Mouse (Mus musculus) myocyte (in vitro differentiated cells): ENCODE measurements around the gene Nr1d1.

Source experiments
- E2F4 ChIP-seq: IDR thresholded peaks from one replicate; pipeline ENCODE4 v1.6.1; 2011; ENCODE audit warnings: mild to moderate bottlenecking, control low read depth, moderate library complexity; ENCODE audit not compliant: insufficient read depth
- MAX ChIP-seq: IDR thresholded peaks from one replicate; pipeline ENCODE4 v1.6.1; 2011; ENCODE audit warnings: low read depth, mild to moderate bottlenecking, control low read depth
- MYOD1 ChIP-seq, 3 experiments: IDR thresholded peaks; one replicate each; pipeline ENCODE4 v1.6.1; 2011; ENCODE audit warnings: control low read depth in 2 of 3, low read depth in 2 of 3, mild to moderate bottlenecking in 2 of 3, moderate library complexity in 1 of 3; ENCODE audit not compliant: insufficient read length in 2 of 3, control insufficient read depth in 1 of 3
- MYOG ChIP-seq, 3 experiments: IDR thresholded peaks; one replicate each; pipeline ENCODE4 v1.6.1; 2011; ENCODE audit warnings: control low read depth in 2 of 3, low read depth in 2 of 3, mild to moderate bottlenecking in 2 of 3; ENCODE audit not compliant: insufficient read length in 2 of 3, control insufficient read depth in 1 of 3, insufficient read depth in 1 of 3
- POLR2A ChIP-seq: IDR thresholded peaks from one replicate; pipeline ENCODE4 v1.6.1; 2011; ENCODE audit warnings: low read depth, mild to moderate bottlenecking, control low read depth, moderate library complexity; ENCODE audit not compliant: insufficient read length
- POLR2AphosphoS2 ChIP-seq: IDR thresholded peaks from one replicate; pipeline ENCODE4 v1.6.1; 2011; ENCODE audit warnings: low read depth, control low read depth; ENCODE audit not compliant: insufficient read length
- USF1 ChIP-seq: IDR thresholded peaks from one replicate; pipeline ENCODE4 v1.6.1; 2011; ENCODE audit warnings: low read depth, mild to moderate bottlenecking, control low read depth, moderate library complexity

GRCm38 (mm10) chr11:98820968-98821367, 45.8 kb upstream of the Nr1d1 start:
- TF ChIP-seq E2F4 (no peak), MYOG (IDR thresholded peaks at IDR 0.05; ENCODE audit: control insufficient read depth in 1 of 3, insufficient read depth in 1 of 3, insufficient read length in 2 of 3, low read depth in 2 of 3) (no peak), USF1 (no peak), MAX (no peak), POLR2AphosphoS2 (no peak), POLR2A (no peak), MYOD1 (IDR thresholded peaks at IDR 0.05; ENCODE audit: control insufficient read depth in 1 of 3, insufficient read length in 2 of 3, low read depth in 2 of 3) (no peak)
